Mouse (Mus musculus): Measurements from ENCODE around the gene Atf6b. TPM values are rescaled to one million over a fixed set of nuclear protein-coding genes. Genes with fewer than 3 reads are reported as not detected.
A peak's percentile ranks its signal among the peaks of the same experiment; 100 is the strongest.

Gene Atf6b
- polyA plus RNA-seq, 2 experiments, result 11.3 to 15.5 TPM

DNA sequence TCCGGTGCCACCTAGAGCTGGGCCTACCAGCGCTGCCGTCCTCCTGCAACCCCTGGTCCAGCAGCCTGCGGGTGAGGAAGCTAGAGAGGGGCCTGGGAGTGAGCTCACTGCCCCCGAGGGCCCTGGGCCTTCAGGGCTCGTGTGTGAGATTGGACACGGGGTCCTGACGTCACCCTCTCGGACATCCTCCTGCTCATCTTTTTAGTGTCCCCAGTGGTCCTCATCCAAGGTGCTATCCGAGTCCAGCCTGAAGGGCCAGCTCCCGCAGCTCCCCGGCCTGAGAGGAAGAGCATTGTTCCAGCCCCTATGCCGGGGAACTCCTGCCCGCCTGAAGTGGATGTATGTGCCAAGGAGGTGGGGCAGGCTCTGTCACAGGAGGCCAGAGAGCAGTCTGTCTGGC, 3.8 kb downstream of the Atf6b start:
- WGBS (ENCODE audit: insufficient replicate concordance), result 84% methylated on average over 14 of the region's 14 CpGs
- Histone ChIP-seq H3K4me2 (ENCODE audit: low read depth) (no peak overlapping the region), H3K36me3 (replicated peaks; ENCODE audit: control insufficient read depth, insufficient read depth, low read depth) (peaks cover 2% of the 10 kb centered on the region), H3K27me3 (ENCODE audit: control insufficient read depth, insufficient read depth, low read length) (no peaks in the 10 kb centered on the region), H3K9me3 (ENCODE audit: control insufficient read depth, low read length) (no peaks in the 10 kb centered on the region), H3K4me3 (ENCODE audit: insufficient read depth in 1 of 2, low read depth in 2 of 2, low read length in 2 of 2) (no peak overlapping the region), H3K4me1 (replicated peaks; ENCODE audit: control insufficient read depth in 2 of 2, insufficient read depth in 2 of 2, low read length in 1 of 2) (peaks cover 9 to 14% of the 10 kb centered on the region in 2 experiments), H3K9ac (replicated peaks) (no peak overlapping the region), H3K27ac (no peak overlapping the region)
- no peak for TF ChIP-seq EP300 (IDR thresholded peaks at IDR 0.05; ENCODE audit: low read depth)
- no peak for TF ChIP-seq CTCF (IDR thresholded peaks at IDR 0.05; ENCODE audit: low read depth)
- ATAC-seq (ENCODE audit: insufficient read depth) (no peak), DNase-seq (ENCODE audit: low read depth in 3 of 3, low spot score in 3 of 3) (no peak)

- WGBS (ENCODE audit: insufficient replicate concordance), result 56% methylated on average over 19 of the region's 19 CpGs
- Histone ChIP-seq H3K27me3 (ENCODE audit: control insufficient read depth, insufficient read depth, low read length) (no peaks in the 10 kb centered on the region), H3K27ac (no peak overlapping the region), H3K9ac (replicated peaks) (no peak overlapping the region), H3K9me3 (ENCODE audit: control insufficient read depth, low read length) (no peaks in the 10 kb centered on the region), H3K4me2 (ENCODE audit: low read depth) (no peak overlapping the region), H3K4me1 (replicated peaks; ENCODE audit: control insufficient read depth in 2 of 2, insufficient read depth in 2 of 2, low read length in 1 of 2) (peaks cover 3 to 7% of the 10 kb centered on the region in 2 experiments), H3K4me3 (ENCODE audit: insufficient read depth in 1 of 2, low read depth in 2 of 2, low read length in 2 of 2) (no peak overlapping the region), H3K36me3 (replicated peaks; ENCODE audit: control insufficient read depth, insufficient read depth, low read depth) (peaks cover 2% of the 10 kb centered on the region)
- ATAC-seq (ENCODE audit: insufficient read depth), result no peak
- peak; percentile 81 for TF ChIP-seq CTCF (IDR thresholded peaks at IDR 0.05; ENCODE audit: low read depth)
- no peak for TF ChIP-seq EP300 (IDR thresholded peaks at IDR 0.05; ENCODE audit: low read depth)
- DNase-seq (ENCODE audit: low read depth in 3 of 3, low spot score in 3 of 3), result no peak
These were observed 4.7 kb downstream of the Atf6b start for GRCm38 (mm10) chr17:34651507-34652221.

DNA sequence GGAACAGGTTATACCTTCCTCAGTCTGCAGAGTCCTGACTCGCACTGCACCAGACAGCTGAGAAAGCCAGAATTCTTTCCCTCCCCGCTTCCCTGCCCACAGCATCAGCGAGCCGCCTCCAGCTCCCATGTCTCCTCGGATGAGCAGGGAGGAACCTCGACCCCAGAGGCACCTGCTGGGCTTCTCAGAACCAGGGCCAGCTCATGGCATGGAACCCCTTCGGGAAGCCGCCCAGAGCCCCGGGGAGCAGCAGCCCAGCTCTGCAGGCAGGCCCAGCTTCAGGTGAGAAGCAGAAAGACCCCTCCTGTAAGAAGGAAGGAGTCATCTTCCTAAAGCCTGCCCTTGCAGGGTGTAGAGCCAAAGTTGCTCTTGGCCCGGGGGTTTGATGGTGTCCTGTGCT, 5.6 kb downstream of the Atf6b start:
- Histone ChIP-seq H3K36me3 (replicated peaks; ENCODE audit: control insufficient read depth, insufficient read depth, low read depth) (peaks cover 2% of the 10 kb centered on the region), H3K27me3 (ENCODE audit: control insufficient read depth, insufficient read depth, low read length) (peaks cover 2% of the 10 kb centered on the region; the same call in 1 of the 2 replicates)

DNA sequence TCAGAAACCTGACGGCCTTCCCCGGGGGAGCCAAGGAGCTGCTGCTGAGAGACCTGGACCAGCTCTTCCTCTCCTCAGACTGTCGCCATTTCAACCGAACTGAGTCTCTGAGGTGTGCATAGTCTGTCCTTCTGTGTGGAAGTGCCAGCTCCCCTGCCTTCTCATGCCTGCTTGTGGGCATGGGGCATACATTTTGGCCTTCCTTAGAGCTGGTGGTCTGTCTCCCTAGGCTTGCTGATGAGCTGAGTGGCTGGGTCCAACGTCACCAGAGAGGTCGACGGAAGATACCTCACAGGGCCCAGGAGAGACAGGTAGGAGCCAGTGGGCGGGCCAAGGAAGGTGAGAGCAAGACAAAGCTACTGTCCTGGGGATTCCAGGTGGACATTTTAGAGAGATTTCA, 6.0 kb downstream of the Atf6b start:
- H3K27ac ChIP-seq, result no peak overlapping the region
- H3K9me3 ChIP-seq (ENCODE audit: control insufficient read depth, low read length), result no peaks in the 10 kb centered on the region
- H3K27me3 ChIP-seq (ENCODE audit: control insufficient read depth, insufficient read depth, low read length), result peaks cover 3% of the 10 kb centered on the region; the same call in 1 of the 2 replicates
- 82% methylated on average over 8 of the region's 8 CpGs for WGBS (ENCODE audit: insufficient replicate concordance)
- peaks cover 1 to 2% of the 10 kb centered on the region in 2 experiments; a peak in 3 of 4 replicates for H3K4me1 ChIP-seq (replicated peaks; ENCODE audit: control insufficient read depth in 2 of 2, insufficient read depth in 2 of 2, low read length in 1 of 2)
- peaks cover 2% of the 10 kb centered on the region for H3K36me3 ChIP-seq (replicated peaks; ENCODE audit: control insufficient read depth, insufficient read depth, low read depth)
- H3K9ac ChIP-seq (replicated peaks), result no peak overlapping the region
- ATAC-seq (ENCODE audit: insufficient read depth) (no peak), DNase-seq (ENCODE audit: low read depth in 3 of 3, low spot score in 3 of 3) (no peak)
- H3K4me2 ChIP-seq (ENCODE audit: low read depth), result no peak overlapping the region
- no peak for TF ChIP-seq CTCF (IDR thresholded peaks at IDR 0.05; ENCODE audit: low read depth)
- no peak for TF ChIP-seq EP300 (IDR thresholded peaks at IDR 0.05; ENCODE audit: low read depth)
- H3K4me3 ChIP-seq (ENCODE audit: insufficient read depth in 1 of 2, low read depth in 2 of 2, low read length in 2 of 2), result no peak overlapping the region

More for the DNA sequence above, 5.6 kb downstream of the Atf6b start:
- H3K27ac ChIP-seq, result no peak overlapping the region
- ATAC-seq (ENCODE audit: insufficient read depth) (no peak), DNase-seq (ENCODE audit: low read depth in 3 of 3, low spot score in 3 of 3) (no peak)
- H3K4me2 ChIP-seq (ENCODE audit: low read depth), result no peak overlapping the region
- H3K4me1 ChIP-seq (replicated peaks; ENCODE audit: control insufficient read depth in 2 of 2, insufficient read depth in 2 of 2, low read length in 1 of 2), result peaks cover 3 to 6% of the 10 kb centered on the region in 2 experiments
- H3K4me3 ChIP-seq (ENCODE audit: insufficient read depth in 1 of 2, low read depth in 2 of 2, low read length in 2 of 2), result no peak overlapping the region
- WGBS (ENCODE audit: insufficient replicate concordance), result 74% methylated on average over 10 of the region's 10 CpGs
- no peak overlapping the region for H3K9ac ChIP-seq (replicated peaks)
- TF ChIP-seq EP300 (IDR thresholded peaks at IDR 0.05; ENCODE audit: low read depth), result no peak
- no peak for TF ChIP-seq CTCF (IDR thresholded peaks at IDR 0.05; ENCODE audit: low read depth)
- no peaks in the 10 kb centered on the region for H3K9me3 ChIP-seq (ENCODE audit: control insufficient read depth, low read length)

GRCm38 (mm10) chr17:34653746-34654285, 6.9 kb downstream of the Atf6b start:
- H3K4me3 ChIP-seq (ENCODE audit: insufficient read depth in 1 of 2, low read depth in 2 of 2, low read length in 2 of 2), result no peak overlapping the region
- H3K9ac ChIP-seq (replicated peaks), result no peak overlapping the region
- H3K9me3 ChIP-seq (ENCODE audit: control insufficient read depth, low read length), result no peaks in the 10 kb centered on the region
- no peaks in the 10 kb centered on the region for H3K4me1 ChIP-seq (replicated peaks; ENCODE audit: control insufficient read depth in 2 of 2, insufficient read depth in 2 of 2, low read length in 1 of 2)
- TF ChIP-seq CTCF (IDR thresholded peaks at IDR 0.05; ENCODE audit: low read depth), result peak; percentile 86
- no peak for TF ChIP-seq EP300 (IDR thresholded peaks at IDR 0.05; ENCODE audit: low read depth)
- peaks cover 3% of the 10 kb centered on the region; the same call in 1 of the 2 replicates for H3K27me3 ChIP-seq (ENCODE audit: control insufficient read depth, insufficient read depth, low read length)
- peaks cover 2% of the 10 kb centered on the region; the same call in 1 of the 2 replicates for H3K36me3 ChIP-seq (replicated peaks; ENCODE audit: control insufficient read depth, insufficient read depth, low read depth)
- H3K27ac ChIP-seq, result no peak overlapping the region
- WGBS (ENCODE audit: insufficient replicate concordance), result 53% methylated on average over 9 of the region's 9 CpGs
- DNase-seq (ENCODE audit: low read depth in 3 of 3, low spot score in 3 of 3) (peak in 1 of 3 experiments; percentile 24), ATAC-seq (ENCODE audit: insufficient read depth) (no peak)
- H3K4me2 ChIP-seq (ENCODE audit: low read depth), result no peak overlapping the region

Measured in liver, embryonic 14.5 days (tissue).